Mouse (Mus musculus) right cerebral cortex, adult 2 months (tissue): ENCODE measurements around the gene Plgrkt.
"Not testable (repeated sequence)": the region's sequence is repeated elsewhere in the genome, so short reads cannot be mapped to it uniquely, and the experiment has no call there.

Experiments used
- DNase-seq, 2 experiments: peaks; one replicate each; pipeline ENCODE4 v3.0.0; 2021 to 2022; ENCODE audit warnings: low spot score in 2 of 2

The Plgrkt gene

GRCm38 (mm10) chr19:29366969-29367622, at the start of gene Plgrkt, which contains the start of gene Cd274:
Gene Plgrkt (minus strand): TSS chr19:29367390.
Gene Cd274 (plus strand): TSS chr19:29367455.
- DNase-seq, result peak; percentile 48 to 65

DNA sequence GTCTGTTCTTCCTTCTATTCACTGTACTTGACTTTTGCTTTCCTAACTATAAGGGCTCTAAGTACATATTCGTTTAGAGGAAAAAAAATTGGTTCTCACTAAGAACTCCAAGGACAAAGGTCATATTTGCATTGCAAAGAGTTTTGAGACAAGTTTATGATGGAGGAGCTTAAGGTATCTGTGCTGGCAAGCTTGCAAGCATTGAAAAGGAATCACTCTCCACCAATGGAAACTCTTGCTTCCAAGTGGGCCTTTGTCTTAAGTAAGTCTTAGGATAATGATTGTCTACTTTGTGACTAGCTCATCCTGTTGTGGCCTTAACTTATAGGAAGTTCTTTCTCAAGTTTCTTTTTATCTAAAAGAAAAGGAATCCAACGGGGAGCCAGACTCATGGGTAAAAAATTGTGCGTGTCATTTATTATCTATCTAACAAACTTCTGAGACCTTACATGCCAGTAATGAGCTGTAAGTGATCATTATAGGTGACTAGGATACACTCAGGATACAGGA, 49.3 kb upstream of the Plgrkt start:
- no peak for DNase-seq

GRCm38 (mm10) chr19:29414917-29415316, 47.7 kb upstream of the Plgrkt start:
- DNase-seq, result not testable (repeated sequence)

GRCm38 (mm10) chr19:29414513-29414912, 47.3 kb upstream of the Plgrkt start:
- DNase-seq, result no peak

- peak in 1 of 2 experiments; percentile 26 for DNase-seq
Observed at GRCm38 (mm10) chr19:29412476-29413420, 45.6 kb upstream of the Plgrkt start.

DNA sequence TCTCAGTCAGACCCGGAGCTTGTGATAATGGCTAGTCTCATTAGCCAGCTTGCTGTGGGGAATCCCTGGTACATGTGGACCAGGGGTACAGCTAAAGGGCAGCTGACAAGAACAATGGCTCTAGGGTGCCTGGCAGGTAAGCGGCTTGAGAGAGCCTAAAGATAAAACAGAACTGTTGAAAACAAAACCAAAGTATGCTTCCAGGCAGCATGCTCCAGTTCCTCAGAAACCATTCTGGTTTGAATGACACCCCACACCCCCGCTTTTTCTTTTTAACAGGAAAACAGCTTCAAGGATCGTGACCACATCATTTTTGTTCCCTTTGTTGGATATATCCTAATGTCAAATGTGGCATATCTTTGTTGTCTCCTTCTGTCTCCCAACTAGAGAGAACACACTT, 43.4 kb upstream of the Plgrkt start, which contains the start of gene Pdcd1lg2:
TSS of gene Pdcd1lg2 (plus strand) at position 301 of the 400 bp plus-strand sequence.
- DNase-seq, result no peak

DNA sequence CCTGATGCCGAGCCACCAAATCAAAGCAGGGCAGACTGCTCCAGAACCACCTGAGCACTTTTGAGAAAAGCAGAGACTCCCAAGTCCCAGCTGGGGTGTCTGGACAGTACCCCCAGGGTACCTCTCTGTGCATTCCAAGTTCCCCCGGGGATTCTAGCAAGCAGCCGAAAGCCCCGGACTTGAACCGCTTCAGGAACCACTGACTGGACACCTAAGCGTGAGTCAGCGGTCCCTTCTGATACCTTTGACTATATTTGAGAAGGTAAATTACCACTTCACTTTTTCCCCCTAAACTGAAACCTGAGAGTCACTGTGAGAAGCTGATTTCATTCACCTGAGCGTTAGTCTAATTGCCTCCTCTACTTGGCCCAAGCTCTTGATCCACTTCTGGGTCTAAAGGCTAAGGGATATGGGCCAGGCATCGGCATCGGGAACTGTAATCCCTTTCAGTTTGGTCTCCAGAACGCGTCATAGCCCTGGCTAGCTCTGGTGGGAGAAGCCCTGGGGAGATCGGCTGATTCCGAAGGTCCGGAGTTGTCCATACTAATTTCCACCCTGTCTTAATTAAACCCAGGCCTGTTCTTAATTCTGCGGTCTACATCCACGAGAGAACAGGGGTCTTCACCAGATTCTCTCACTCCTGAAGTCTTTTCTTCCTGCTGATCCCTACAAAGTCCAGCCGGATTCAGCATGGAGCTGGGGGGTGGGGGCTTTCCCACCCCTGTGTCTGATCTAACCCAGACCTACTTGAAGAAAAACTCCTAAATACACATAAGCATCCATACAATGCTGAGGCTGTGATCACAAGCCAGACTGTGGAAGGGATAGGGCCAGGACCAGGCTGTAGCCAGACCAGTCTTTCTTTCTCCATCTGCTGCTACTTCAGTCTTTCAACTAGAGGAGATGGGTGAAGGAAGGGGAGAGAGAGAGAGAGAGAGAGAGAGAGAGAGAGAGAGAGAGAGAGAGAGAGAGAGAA, 39.1 kb upstream of the Plgrkt start:
- DNase-seq, result no peak

- no peak for DNase-seq
Observed at GRCm38 (mm10) chr19:29405388-29405787, 38.2 kb upstream of the Plgrkt start.

GRCm38 (mm10) chr19:29403251-29403650, 36.1 kb upstream of the Plgrkt start:
- DNase-seq, result no peak

- DNase-seq, result no peak
Observed at GRCm38 (mm10) chr19:29402621-29403020, 35.4 kb upstream of the Plgrkt start.

DNA sequence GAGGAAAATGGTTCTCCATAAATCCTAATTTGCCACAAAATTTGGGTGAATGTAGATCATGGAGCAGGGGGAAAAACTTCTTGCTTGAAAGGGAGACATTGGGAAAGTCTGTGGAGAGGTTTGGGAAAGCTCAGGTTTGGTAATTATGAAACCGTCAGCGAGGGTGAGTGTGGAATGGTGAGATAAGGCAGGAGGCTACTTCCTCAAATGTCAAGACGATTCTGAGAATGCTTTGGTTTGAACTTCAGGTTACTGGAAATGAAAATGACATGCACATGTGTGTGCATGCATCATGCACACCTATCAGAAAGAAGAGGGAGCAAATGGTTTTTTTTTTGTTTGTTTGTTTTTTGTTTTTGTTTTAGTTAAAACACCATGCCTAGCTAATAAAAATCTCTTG, 33.3 kb upstream of the Plgrkt start:
- no peak for DNase-seq

DNA sequence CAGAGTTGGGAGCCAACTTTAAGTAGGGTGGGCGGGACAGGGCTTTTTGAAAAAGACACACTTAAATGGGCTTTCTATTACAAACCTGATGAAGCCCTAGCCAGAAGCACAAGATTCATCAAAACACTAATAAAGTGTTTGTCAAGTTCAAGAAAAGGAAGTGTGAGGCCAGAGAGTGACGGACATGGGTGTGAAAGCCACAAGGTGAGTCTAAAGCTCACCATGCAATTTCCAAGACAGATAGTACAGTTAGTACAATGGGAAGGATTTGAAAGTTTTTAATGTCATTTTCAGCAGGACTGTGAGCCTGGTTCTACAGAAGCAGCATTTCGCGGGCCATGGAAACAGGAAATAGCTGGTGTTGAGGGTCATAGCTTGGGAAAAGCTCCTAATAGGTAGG, 32.6 kb upstream of the Plgrkt start:
- no peak for DNase-seq

DNA sequence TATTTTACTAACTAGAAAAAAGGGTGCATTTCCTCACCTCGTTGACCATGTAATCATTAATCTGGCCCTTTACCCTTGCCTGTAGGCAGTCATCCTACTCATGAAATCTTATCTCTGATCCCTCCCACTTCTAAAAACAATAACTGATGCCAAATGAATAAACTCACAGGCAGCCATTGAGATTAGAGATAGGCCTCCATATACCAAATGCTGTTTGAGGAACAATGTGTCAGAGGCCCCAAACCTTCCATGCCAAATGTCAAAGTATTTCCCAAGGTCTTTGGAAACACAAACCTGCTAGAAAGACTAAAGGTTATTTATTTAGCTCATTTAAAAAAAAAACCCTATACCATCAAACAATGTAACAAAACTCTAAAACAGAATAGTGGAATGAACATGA, 29.2 kb upstream of the Plgrkt start:
- DNase-seq, result no peak

DNA sequence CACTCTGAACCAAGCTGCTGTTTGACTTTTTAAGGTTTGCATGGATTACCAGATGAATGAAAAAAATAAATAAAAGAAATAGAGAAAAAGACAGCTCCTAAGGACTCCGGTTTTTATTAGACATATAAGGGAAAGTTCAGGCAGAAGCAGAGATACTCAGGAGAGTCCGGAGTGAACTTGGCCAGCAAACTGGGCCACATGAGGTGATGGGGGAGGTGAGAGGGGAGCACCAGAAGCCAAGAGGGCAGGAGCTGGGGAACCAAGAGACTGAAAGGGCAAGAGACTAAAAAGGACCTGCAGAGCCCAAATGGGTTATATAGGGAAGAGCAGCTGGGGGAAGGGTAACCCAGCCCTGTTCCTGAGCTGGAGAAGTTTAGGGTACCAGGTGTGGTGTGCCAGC, 27.5 kb upstream of the Plgrkt start:
- DNase-seq, result no peak

DNA sequence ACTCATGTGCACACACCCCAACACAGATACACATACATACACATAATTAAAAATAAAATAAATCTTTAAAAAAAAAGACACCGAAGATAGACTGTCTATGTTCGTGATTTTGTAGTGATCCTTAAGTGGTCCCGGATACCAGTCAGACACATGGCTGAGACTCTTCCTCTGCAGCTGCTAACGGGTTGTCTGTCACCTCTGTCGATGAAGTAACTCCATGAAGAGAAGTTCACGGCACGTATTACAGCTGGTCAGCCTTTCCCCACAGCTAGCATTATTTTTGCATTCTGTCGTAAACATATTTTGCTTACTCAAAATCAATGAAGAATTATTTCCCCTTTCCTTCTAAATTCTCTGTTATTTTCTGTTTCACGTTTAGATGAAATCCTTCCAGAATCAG, 26.1 kb upstream of the Plgrkt start:
- DNase-seq, result no peak

DNA sequence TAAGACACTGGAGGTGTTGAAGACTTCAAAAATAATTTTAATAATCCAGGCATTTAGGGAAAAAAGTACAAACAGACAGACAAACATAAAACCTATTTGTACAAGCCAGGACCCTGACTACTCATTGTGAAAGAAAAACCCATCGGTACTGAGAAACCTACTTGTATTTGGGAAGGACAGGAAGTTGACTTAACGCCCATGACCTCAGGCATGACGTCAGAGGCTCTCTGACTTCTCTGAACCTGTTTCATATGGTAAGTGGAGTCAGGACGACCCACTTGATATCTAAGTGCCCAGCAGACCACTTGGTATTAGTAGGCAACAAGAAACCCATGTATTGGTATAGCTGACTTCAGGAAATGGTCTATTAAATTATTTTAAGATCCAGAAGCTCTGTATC, 24.1 kb upstream of the Plgrkt start:
- no peak for DNase-seq

- no peak for DNase-seq
Observed at GRCm38 (mm10) chr19:29390483-29390882, 23.3 kb upstream of the Plgrkt start.

- DNase-seq, result no peak
Observed at GRCm38 (mm10) chr19:29388818-29389217, 21.6 kb upstream of the Plgrkt start.

DNA sequence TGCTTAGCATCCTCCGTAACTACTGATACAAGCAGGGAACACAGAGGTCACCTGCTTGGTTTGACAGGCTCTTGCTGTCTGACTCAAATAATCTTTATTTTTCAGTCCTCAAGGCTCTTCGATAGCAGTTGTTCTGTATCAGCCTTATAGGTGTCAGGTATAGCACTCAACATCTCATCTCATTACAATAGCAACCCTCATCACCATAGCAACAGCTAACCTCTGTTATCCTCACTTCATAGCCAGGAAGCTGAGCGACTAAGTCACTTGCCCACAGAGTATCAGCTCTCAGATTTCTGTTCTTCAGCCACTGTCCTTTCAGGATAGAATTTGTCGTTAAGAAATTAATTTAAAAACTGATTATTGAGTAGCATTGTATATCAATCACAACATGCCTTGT, 18.6 kb upstream of the Plgrkt start:
- no peak for DNase-seq

DNA sequence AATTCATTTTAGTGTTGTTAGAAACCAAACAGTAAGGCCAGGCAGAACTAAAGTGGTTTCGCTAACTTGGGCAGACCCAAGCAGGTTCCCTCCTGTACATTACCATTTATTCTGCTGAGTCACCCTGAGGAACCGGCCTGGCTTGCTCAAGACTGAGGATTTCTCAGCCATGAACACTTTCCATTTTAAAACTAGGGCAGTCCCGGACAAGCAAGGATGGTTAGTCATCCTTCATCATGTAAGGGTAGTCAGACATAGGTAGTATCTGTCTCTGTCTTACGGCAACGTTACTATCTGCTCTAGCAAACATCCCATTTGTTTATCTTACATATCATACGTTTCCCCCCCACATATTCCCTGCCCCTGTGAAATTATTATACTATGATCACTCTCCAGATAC, 17.8 kb upstream of the Plgrkt start:
- no peak for DNase-seq

GRCm38 (mm10) chr19:29384412-29384811, 17.2 kb upstream of the Plgrkt start:
- no peak for DNase-seq
